Mouse (Mus musculus) kidney, embryonic 16.5 days (tissue): ENCODE results near the gene Chrm4. TPM values are rescaled to one million over a fixed set of nuclear protein-coding genes. Genes with fewer than 3 reads are reported as not detected.

ENCODE experiments used
- ATAC-seq: fragments of 200-750 bp; cut with Nextera tagmentation; 2 replicates; pipeline ENCODE4 v1.8.0; 2017; ENCODE audit warnings: moderate TSS enrichment; ENCODE audit not compliant: low FRiP score, low TSS enrichment
- H3K27ac ChIP-seq: fragments of 300-500 bp; sonication (generic); 2 replicates; pipeline ENCODE4 v1.5.1; 2014; ENCODE audit warnings: low read length
- H3K27me3 ChIP-seq: fragments of 300-500 bp; sonication (generic); 2 replicates; pipeline ENCODE4 v1.6.1; 2014; ENCODE audit warnings: low read length, control low read depth, mixed read lengths; ENCODE audit not compliant: insufficient read depth
- H3K36me3 ChIP-seq: fragments of 300-500 bp; sonication (generic); 2 replicates; pipeline ENCODE4 v1.6.1; 2014; ENCODE audit warnings: low read length, control low read depth, mixed read lengths; ENCODE audit not compliant: insufficient read depth
- H3K4me1 ChIP-seq: fragments of 300-500 bp; sonication (generic); 2 replicates; pipeline ENCODE4 v1.6.1; 2014; ENCODE audit warnings: low read length, control low read depth, mixed read lengths; ENCODE audit not compliant: insufficient read depth
- H3K4me2 ChIP-seq: fragments of 300-500 bp; sonication (generic); replicated peaks from 2 replicates; pipeline ENCODE4 v1.6.1; 2014; ENCODE audit warnings: low read depth, low read length
- H3K4me3 ChIP-seq: fragments of 300-500 bp; sonication (generic); 2 replicates; pipeline ENCODE4 v1.5.1; 2014; ENCODE audit warnings: mild to moderate bottlenecking, low read length
- H3K9ac ChIP-seq: fragments of 300-500 bp; sonication (generic); replicated peaks from 2 replicates; pipeline ENCODE4 v1.6.1; 2014; ENCODE audit warnings: low read length
- H3K9me3 ChIP-seq: fragments of 300-500 bp; sonication (generic); 2 replicates; pipeline ENCODE4 v1.6.1; 2016; ENCODE audit warnings: low read length, control low read depth
- WGBS: fragments of 180-500 bp; shearing (Covaris S2); extraction: QIAGEN DNeasy Blood & Tissue Kit; methylation state at CpG from one replicate; pipeline ENCODE4 v1.1.7; 2014; 5-methylcytosine and 5-hydroxymethylcytosine counted together
- polyA plus RNA-seq: library from polyadenylated mRNA; unstranded; fragments of >200 nt; fragmentation: Nextera tagmentation; extraction: Ambion mirVana; gene quantifications from 2 replicates; pipeline ENCODE4 v1.2.1, GENCODE M21; 2015

Chrm4 gene
- polyA plus RNA-seq, 1 experiment from 2014 or later = 0.11 TPM

DNA sequence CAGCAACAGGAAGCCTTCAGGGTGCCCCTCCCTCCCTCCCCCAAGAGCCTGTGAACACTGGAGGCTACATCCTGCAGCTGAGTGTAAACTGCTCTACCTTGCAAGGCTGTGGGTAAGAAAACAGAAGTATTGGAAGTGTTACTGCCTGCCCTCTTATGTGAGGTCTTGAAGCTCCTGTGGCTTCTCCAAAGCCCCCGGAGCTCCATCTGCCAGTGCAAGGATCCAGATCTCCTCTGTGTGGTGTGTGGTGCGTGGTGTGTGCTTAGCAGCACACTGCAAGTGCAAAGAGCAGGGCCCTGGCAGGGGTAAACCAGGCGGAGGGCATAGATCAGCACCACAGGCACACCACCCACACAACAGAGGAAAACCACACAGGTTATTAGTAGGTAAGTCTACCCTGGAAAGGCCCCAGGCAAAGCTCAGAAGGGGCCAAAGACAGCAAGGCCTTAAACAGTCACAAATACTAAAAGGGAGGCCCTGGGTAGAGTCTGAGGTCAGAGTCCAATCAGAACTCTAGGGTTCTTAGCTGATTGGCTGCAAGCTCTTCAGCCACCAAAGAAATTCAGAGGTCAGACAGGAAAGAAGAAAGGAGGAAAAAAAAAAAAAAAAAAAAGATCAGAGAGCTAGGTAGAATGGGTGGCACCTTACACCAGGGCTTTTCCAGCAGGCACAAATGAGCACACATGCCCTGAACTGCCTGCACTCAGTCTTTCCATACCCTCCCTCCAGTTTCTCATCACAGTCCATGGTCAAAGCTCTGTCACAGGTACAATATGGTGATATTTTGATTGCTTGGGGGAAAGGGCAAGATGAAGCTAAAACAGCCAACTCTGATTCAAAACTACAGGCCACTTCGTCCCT is 35.1 kb downstream of the Chrm4 start:
- Histone ChIP-seq H3K27me3 (no peaks in the 10 kb centered on the region), H3K4me3 (peak overlapping the region; percentile 88), H3K4me2 (peak overlapping the region; percentile 90), H3K9ac (peak overlapping the region; percentile 91), H3K4me1 (peaks cover 45% of the 10 kb centered on the region), H3K27ac (peak overlapping the region; percentile 73), H3K36me3 (no peaks in the 10 kb centered on the region), H3K9me3 (no peaks in the 10 kb centered on the region)
- no peak for ATAC-seq
- WGBS = 48% methylated on average over 4 of the region's 4 CpGs

DNA sequence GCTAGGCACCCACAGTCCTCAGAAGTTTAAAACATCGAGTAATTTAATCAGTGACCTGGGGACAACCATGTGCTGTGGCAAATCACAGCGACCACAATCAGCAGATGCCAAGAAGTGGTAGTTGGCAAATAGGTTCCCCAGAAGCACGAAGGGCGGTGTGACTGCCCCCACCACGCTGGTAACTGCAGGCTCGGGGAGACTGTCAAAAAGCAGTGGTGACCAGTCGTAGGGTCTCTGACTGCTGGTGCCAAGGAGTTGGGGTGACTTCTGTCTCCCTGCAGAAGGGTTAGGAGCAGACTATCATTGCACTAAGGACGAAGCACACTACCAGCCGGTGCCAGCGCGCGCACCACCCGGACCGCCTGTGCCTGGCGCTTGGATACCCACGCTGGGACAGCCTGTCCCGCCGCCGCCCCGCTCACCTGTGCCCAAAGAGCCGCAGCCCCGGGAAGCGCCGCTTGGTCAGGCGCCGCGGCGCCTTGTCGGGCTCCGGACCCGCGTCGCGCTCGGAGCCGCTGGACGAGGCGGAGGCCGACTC is 35.9 kb downstream of the Chrm4 start:
- Histone ChIP-seq H3K9ac (peak overlapping the region; percentile 91), H3K9me3 (no peaks in the 10 kb centered on the region), H3K4me1 (peaks cover 37% of the 10 kb centered on the region), H3K27ac (peak overlapping the region; percentile 73), H3K27me3 (no peaks in the 10 kb centered on the region), H3K36me3 (no peaks in the 10 kb centered on the region), H3K4me3 (peak overlapping the region; percentile 88), H3K4me2 (peak overlapping the region; percentile 90)
- under 1% methylated on average over 39 of the region's 39 CpGs for WGBS
- ATAC-seq = peak; percentile 36

DNA sequence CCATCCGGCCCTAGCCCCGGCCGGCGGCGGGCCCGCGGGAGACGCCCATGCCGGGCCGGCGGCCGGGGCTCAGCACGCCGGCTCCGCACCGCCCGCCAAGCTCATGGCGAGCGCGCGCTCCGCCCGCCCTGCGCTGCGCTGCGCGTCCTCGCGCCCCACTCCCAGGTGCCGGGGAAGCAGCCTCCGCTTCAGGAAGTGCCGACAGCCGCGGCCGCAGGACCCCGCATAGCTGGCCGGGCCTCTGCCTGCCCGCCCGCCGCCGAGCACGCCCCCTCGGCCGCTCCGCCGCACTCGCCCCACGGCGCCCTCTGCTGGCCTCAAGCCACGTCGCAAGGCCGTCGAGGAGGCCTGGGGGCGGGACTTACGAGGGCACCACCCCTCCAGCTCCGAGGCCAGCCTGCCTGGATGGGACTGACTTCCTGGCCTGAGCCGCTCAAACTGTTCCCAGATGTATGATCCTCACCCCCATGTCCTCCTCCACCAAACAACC is 36.4 kb downstream of the Chrm4 start:
- H3K4me2 ChIP-seq = peak overlapping the region; percentile 90
- H3K9me3 ChIP-seq = no peaks in the 10 kb centered on the region
- ATAC-seq = peak; percentile 93
- peaks cover 37% of the 10 kb centered on the region for H3K4me1 ChIP-seq
- H3K27me3 ChIP-seq = no peaks in the 10 kb centered on the region
- H3K27ac ChIP-seq = peak overlapping the region; percentile 73
- H3K9ac ChIP-seq = peak overlapping the region; percentile 91
- peak overlapping the region; percentile 88 for H3K4me3 ChIP-seq
- H3K36me3 ChIP-seq = no peaks in the 10 kb centered on the region
- under 1% methylated on average over 45 of the region's 57 CpGs for WGBS

DNA sequence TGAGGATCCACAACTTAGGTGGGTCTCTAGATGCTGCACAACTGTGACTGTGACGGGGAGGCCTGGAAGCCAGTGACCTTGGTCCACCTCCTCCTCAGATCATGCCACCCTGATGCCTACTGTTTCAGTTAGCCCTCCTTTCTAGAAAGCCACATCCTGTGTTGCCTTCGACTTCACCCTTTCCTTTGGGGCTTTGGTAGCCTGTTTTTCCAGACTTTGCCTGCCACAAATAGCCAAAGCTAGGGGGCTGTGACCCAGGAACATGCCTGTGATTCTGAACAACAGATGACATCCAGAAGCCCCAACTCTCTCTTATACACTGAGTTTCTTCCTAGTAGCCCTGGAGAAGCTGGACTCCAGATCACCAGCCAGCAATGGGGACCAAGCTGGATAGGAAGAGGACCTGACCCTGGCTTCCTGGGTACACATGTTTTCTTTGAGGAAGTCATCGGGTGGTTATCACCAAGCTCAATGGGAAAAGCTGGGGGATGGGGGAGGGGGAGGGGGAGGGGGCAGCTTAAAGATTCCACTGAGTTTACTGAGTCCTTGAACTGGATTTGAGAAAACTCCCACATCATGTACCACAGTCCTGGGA is 37.7 kb downstream of the Chrm4 start:
- Histone ChIP-seq H3K27ac (peak overlapping the region; percentile 61), H3K4me1 (peaks cover 27% of the 10 kb centered on the region), H3K4me3 (peak overlapping the region; percentile 88), H3K9me3 (no peaks in the 10 kb centered on the region), H3K36me3 (no peaks in the 10 kb centered on the region), H3K9ac (peak overlapping the region; percentile 60), H3K27me3 (no peaks in the 10 kb centered on the region), H3K4me2 (peak overlapping the region; percentile 90)
- WGBS = 60% methylated on average over 3 of the region's 3 CpGs
- ATAC-seq = no peak

DNA sequence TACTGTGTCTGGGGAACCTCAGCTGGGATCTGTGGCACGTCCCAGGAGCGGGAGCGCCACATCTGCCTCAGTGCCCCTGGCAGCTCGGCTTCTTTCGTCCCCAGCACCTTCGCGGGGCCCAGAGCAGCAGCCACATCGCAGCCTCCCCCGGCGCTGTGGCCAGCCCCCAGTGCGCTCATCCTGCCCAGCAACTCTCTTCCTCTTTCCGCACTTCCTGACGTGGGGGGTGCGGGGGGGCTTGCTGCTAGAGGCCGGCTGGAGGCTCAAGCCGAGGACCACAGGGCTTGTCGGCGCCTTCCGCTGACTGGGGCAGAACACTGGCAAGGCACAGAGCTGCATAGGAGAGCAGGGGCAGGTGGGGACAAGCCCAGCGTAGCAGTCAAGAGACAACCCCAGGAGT is 38.4 kb downstream of the Chrm4 start:
- H3K4me3 ChIP-seq = peak overlapping the region; percentile 88
- H3K27me3 ChIP-seq = no peaks in the 10 kb centered on the region
- H3K4me1 ChIP-seq = peaks cover 25% of the 10 kb centered on the region
- H3K9me3 ChIP-seq = no peaks in the 10 kb centered on the region
- H3K4me2 ChIP-seq = peak overlapping the region; percentile 90
- H3K36me3 ChIP-seq = no peaks in the 10 kb centered on the region
- 9% methylated on average over 20 of the region's 20 CpGs for WGBS
- no peak for ATAC-seq
- peak overlapping the region; percentile 60 for H3K9ac ChIP-seq
- H3K27ac ChIP-seq = peak overlapping the region; percentile 61

DNA sequence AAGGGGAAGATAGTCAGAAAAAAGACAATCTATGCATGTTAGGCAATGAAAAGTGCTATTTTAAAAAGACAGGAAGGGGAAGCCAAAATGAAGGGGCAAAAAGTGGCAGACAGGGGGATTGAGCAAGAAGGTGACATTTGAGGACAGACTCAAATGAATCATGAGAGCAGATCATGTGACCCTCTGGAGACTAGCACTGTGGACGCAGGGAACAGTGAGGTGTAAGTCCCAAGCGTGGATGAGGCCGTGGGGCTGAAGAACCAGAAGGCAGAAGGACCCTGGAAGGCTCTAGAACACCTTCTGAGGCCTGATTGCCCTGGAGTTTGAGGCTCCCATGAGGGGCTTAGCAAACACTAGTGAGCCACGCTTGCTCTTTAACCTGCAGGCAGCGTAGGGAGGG is 39.3 kb downstream of the Chrm4 start:
- H3K27ac ChIP-seq = no peak overlapping the region
- WGBS = 83% methylated on average over 5 of the region's 5 CpGs
- no peaks in the 10 kb centered on the region for H3K36me3 ChIP-seq
- no peaks in the 10 kb centered on the region for H3K9me3 ChIP-seq
- H3K4me1 ChIP-seq = peaks cover 30% of the 10 kb centered on the region
- no peak overlapping the region for H3K9ac ChIP-seq
- H3K4me3 ChIP-seq = no peak overlapping the region
- no peak for ATAC-seq
- H3K4me2 ChIP-seq = no peak overlapping the region
- no peaks in the 10 kb centered on the region for H3K27me3 ChIP-seq

DNA sequence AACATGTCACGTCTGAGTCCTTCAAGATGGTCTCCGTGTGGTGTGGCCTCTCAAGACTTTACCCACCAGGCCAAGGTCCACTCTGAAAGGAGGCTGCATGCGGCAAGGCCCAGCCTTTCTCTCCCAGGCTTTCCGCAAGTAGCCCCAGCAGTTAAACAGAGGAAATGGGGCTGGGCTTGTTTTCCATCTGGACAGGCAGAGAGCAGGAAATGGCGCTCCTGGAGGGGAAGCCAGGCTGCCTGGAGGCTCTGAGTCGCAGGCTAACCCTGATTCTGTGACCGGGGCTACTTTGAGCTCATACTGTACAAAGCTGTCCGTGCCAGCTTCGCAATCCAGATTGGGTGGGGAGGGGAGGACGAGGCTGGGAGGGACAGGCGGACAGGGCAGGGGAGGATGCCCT is 40.9 kb downstream of the Chrm4 start:
- Histone ChIP-seq H3K4me1 (peaks cover 23% of the 10 kb centered on the region), H3K9ac (peak overlapping the region; percentile 45; the same call in 1 of the 2 replicates), H3K9me3 (no peaks in the 10 kb centered on the region), H3K36me3 (no peaks in the 10 kb centered on the region), H3K4me2 (no peak overlapping the region), H3K27me3 (no peaks in the 10 kb centered on the region), H3K27ac (peak overlapping the region; percentile 81), H3K4me3 (no peak overlapping the region)
- 50% methylated on average over 11 of the region's 11 CpGs for WGBS
- ATAC-seq = no peak

DNA sequence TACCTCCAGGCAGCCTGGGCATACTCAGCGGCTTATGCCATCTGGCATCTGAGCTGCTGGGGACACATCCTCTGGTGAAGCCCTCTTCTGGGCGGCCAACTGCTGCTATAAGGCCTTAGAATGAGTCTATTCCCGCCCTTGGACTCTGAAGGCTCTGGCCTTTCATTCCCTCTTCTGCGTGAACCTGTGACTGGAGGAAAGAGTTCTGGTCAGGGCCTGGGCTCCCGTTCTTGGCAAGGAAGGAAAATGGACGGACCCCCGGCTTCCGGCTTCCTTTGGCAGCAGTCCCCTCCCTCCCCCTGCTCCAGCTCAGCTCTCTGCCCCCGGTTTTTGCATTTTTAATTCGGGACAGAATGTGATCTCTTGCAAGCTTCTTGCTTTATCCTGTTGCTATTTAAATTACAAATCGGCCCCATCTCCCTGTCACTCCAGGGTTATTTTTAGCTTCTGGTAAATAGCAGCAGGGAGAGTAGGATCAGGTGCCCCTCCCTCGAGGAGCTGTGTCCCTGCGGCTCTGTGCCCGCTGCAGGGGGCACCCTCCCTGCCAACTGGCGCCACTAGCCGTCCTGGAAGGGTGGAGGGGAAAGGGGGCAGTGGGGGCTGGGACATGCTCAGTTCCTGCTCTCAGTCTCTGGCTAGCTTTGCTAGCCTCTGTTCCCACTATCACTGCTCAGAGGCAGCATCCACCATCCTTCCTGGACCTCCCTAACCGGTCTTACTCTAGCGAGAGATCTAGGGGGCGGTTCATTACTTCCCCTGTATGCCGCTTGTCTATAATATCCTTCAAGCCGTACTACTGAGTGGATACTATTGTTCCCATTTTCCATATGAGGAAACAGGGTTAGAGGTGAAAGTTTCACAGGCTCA is 44.4 kb downstream of the Chrm4 start:
- H3K4me3 ChIP-seq = no peak overlapping the region
- H3K27me3 ChIP-seq = peaks cover 26% of the 10 kb centered on the region
- H3K27ac ChIP-seq = peak overlapping the region; percentile 77
- ATAC-seq = peak; percentile 49
- H3K4me2 ChIP-seq = 0 out of 2 replicates have a peak overlapping the region, but pooled peaks have one; percentile 19
- peaks cover 30% of the 10 kb centered on the region for H3K4me1 ChIP-seq
- WGBS = 19% methylated on average over 21 of the region's 21 CpGs
- no peaks in the 10 kb centered on the region for H3K36me3 ChIP-seq
- no peaks in the 10 kb centered on the region for H3K9me3 ChIP-seq
- H3K9ac ChIP-seq = peak overlapping the region; percentile 14; the same call in 1 of the 2 replicates

DNA sequence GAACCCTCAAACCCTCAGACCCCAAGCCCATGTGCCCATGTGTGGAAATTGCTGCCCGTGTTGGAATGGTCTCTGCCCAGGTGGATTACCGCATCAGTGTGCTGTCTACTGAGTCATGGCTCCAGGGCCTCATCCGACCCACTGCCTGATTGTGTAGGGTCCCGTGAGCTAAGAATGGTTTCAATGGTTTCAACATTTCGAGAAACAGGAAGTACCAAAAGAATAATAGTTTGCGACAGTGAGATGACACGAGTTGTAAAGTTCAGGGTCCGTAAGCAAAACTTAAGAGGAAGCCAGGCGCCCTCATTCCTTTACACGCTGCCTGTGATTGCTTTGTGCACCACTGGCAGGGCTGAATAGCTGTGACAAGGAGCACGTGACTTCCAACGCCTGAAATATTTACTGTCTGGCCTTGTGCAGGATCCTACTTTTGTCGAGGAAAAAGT is 45.1 kb downstream of the Chrm4 start:
- Histone ChIP-seq H3K9me3 (no peaks in the 10 kb centered on the region), H3K4me3 (no peak overlapping the region), H3K27me3 (peaks cover 32% of the 10 kb centered on the region), H3K27ac (peak overlapping the region; percentile 77), H3K4me1 (peaks cover 30% of the 10 kb centered on the region), H3K4me2 (no peak overlapping the region), H3K36me3 (no peaks in the 10 kb centered on the region), H3K9ac (no peak overlapping the region)
- WGBS = 21% methylated on average over 13 of the region's 13 CpGs
- ATAC-seq = peak; percentile 42
